Mouse (Mus musculus) erythroblast, embryonic 14.5 days (primary cell): ENCODE data around the gene Ptprd.

Source experiments
- GATA1 ChIP-seq: IDR thresholded peaks from 2 replicates; pipeline ENCODE4 v1.6.1; 2012; ENCODE audit warnings: low read length, inconsistent platforms, mixed read lengths
- TAL1 ChIP-seq: IDR thresholded peaks from 3 replicates; pipeline ENCODE4 v1.6.1; 2012; ENCODE audit warnings: low read length, inconsistent platforms, mixed read lengths

- no peak for TF ChIP-seq GATA1
- no peak for TF ChIP-seq TAL1
These were observed 1340.8 kb downstream of the Ptprd start for GRCm38 (mm10) chr4:76870971-76871370.
